Mouse (Mus musculus): ENCODE results near the gene Csf1.

- TF ChIP-seq CTCF (conservative IDR thresholded peaks at IDR 0.05; ENCODE audit: insufficient read depth, insufficient read length, low read depth, low read length) (no peak), POLR2A (IDR thresholded peaks at IDR 0.05; ENCODE audit: low read depth, low read length) (no peak)
These were observed 21.0 kb upstream of the Csf1 start for GRCm38 (mm10) chr3:107781304-107781703.
